Mouse (Mus musculus) bone marrow macrophage, adult 2 months (primary cell): ENCODE measurements around the gene Gm6871.

ENCODE experiments used
- CTCF ChIP-seq: IDR thresholded peaks from 2 replicates; pipeline ENCODE4 v1.5.1; 2012; ENCODE audit warnings: low read depth, mild to moderate bottlenecking, low read length, moderate library complexity
- POLR2A ChIP-seq: IDR thresholded peaks from 2 replicates; pipeline ENCODE4 v1.6.1; 2012; ENCODE audit warnings: mild to moderate bottlenecking, low read depth, low read length, borderline replicate concordance

DNA sequence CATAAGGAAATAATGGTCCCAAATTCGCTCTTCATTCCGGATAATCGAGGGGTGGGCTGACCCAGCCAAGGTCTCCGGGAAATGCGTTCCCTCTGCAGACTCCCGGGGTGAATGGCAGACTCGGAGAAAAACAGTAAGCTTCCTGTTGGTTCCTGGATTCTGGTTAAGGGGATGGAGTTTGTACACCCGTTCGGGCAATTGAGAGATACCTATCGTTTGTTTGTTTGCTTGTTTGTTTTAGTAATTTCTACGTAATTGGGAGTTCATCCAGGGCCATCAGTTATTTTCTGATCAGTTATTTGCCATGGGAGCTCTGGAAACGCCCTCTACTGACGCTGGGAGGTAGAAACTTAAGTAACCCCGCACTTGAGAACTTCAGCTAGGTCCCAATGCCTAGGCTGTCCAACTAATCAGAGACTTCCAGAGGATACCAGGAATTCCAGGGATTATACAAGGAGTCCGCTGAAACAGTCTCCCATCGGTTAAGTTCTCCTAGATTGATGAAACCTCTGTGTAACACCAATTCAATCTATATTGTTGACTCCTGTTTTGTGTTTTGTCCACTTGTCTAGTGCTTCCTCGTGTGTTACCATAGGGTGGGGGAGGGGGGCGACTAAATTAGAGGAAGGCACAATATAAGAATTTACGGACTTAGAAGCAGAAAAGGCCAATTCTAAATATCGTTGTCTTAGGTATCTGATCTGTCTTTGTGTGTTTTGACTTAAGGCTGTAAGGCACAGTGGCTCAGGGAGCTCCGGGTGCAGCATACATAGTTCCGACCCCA, 73.1 kb downstream of the Gm6871 start:
- TF ChIP-seq CTCF (no peak), POLR2A (no peak)
